In the genomic region with DNA sequence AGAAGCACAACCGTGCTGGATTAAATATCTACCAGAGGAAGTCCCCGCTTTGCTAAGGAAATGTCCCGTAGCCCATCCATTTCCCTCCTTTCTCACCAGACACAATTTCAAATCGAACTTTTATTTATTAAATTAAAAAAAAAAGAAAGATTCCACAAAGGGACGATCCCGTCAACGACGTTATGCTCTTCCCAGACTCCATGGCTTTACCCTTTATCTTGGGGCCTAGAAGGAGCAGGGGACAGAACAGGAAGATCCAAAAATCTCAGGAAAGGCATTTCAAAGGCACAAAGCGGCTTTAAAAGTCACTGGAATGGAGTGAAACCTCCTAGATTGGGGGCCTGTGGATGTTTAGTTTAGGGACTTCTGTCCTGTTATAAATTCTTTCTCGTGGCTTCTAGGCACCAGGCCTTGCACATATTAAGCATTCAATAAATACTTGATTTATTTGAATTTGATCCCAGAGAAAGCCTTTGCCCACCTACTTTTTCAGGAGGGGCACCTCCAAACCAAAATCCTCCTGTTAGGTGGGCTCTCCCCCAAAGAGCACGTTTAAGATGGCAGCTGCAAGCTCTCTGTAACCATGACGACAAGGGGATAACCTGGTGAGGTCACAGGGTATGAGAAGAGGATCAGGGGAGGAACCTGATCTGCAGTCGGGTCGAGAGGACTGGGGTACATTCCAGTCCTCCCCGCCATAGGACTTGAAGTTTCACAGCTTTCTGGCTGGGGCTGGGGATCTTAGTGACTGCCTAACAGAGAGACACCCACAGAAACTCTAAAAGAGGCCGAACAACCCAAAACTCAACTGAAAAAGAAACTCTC, we compare ENCODE assay signal across 9 mouse cellular contexts. TPM values are rescaled to one million over a fixed set of nuclear protein-coding genes. Genes with fewer than 3 reads are reported as not detected.
A peak's percentile ranks its signal among the peaks of the same experiment; 100 is the strongest.
DNase-seq lines count a peak whose midpoint lies in the region; ATAC-seq and TF ChIP-seq lines count a peak whose summit lies in the region.
"Had no signal": no experiment of that assay in that cellular context is flagged by ENCODE, and none has a peak within 500 bp of the region (broad histone marks: within the 10 kb centered on the region; RNA-seq: fewer than 3 reads in every experiment).

No protein-coding gene starts in this region.

- ATAC-seq in heart, embryonic 16.5 days (replicated peaks; ENCODE audit: extremely low read depth, insufficient read depth, low FRiP score) = no peak
- no peak for ATAC-seq in forebrain, postnatal 0 days
- ATAC-seq: CD4-positive, CD25-positive, alpha-beta regulatory T cell, adult 4 months had no signal

- TF ChIP-seq CTCF in forebrain, postnatal 0 days (IDR thresholded peaks at IDR 0.05; ENCODE audit: low read depth) = no peak

- H3K27me3 ChIP-seq in heart, embryonic 16.5 days (ENCODE audit: control insufficient read depth, insufficient read depth, low read length) = peaks cover 38% of the 10 kb centered on the region
- peaks cover 29% of the 10 kb centered on the region for H3K27me3 ChIP-seq in forebrain, postnatal 0 days (ENCODE audit: insufficient read depth, low read length)
- H3K27me3 ChIP-seq in midbrain, embryonic 10.5 days (ENCODE audit: low read depth, poor library complexity, severe bottlenecking) = peaks cover 53% of the 10 kb centered on the region

- peak overlapping the region; percentile 99 for H3K4me2 ChIP-seq in heart, embryonic 16.5 days (ENCODE audit: low read depth, low read length)
- H3K4me2 ChIP-seq in forebrain, postnatal 0 days (ENCODE audit: low read depth) = 0 out of 2 replicates have a peak overlapping the region, but pooled peaks have one; percentile 94

- no peak overlapping the region for H3K27ac ChIP-seq in heart, embryonic 16.5 days (ENCODE audit: low read length)
- H3K27ac ChIP-seq in forebrain, postnatal 0 days (ENCODE audit: low read depth, low read length) = no peak overlapping the region
- H3K27ac ChIP-seq in midbrain, embryonic 10.5 days (replicated peaks) = peak overlapping the region; percentile 95

- peaks cover 19% of the 10 kb centered on the region for H3K4me1 ChIP-seq in heart, embryonic 16.5 days (ENCODE audit: control insufficient read depth, insufficient read depth, low read length)
- H3K4me1 ChIP-seq in forebrain, postnatal 0 days (ENCODE audit: insufficient read depth) = no peaks in the 10 kb centered on the region
- peaks cover 50% of the 10 kb centered on the region for H3K4me1 ChIP-seq in midbrain, embryonic 10.5 days

- no peak overlapping the region for H3K4me3 ChIP-seq in heart, embryonic 16.5 days (ENCODE audit: low read length)
- H3K4me3 ChIP-seq in forebrain, postnatal 0 days (ENCODE audit: low read depth, low read length) = no peak overlapping the region
- H3K4me3 ChIP-seq in midbrain, embryonic 10.5 days = peak overlapping the region; percentile 63

- DNase-seq in heart, adult 8-10 months (ENCODE audit: low spot score) = no peak
- peak; percentile 60 for DNase-seq in R1 (ENCODE audit: low read depth, low spot score)
- DNase-seq in forebrain, postnatal 0 days = no peak
- DNase-seq in midbrain, embryonic 10.5 days (ENCODE audit: low spot score) = peak; percentile 59
- DNase-seq in left cerebral cortex, adult 11 months (ENCODE audit: low spot score) = no peak
- no peak for DNase-seq in Muller cell, postnatal 12 days (ENCODE audit: inconsistent ontology term)
- DNase-seq in left cerebral cortex, postnatal 25 days (ENCODE audit: low spot score in 2 of 2) = no peak

- H3K36me3 ChIP-seq in heart, embryonic 16.5 days (ENCODE audit: control insufficient read depth, insufficient read depth) = no peaks in the 10 kb centered on the region
- H3K36me3 ChIP-seq in forebrain, postnatal 0 days (ENCODE audit: insufficient read depth) = no peaks in the 10 kb centered on the region
- no peaks in the 10 kb centered on the region for H3K36me3 ChIP-seq in midbrain, embryonic 10.5 days

- WGBS in heart, embryonic 16.5 days = 52% methylated on average over 16 of the region's 16 CpGs
- WGBS in forebrain, postnatal 0 days = 43% methylated on average over 16 of the region's 16 CpGs
- 14% methylated on average over 16 of the region's 16 CpGs for WGBS in midbrain, embryonic 10.5 days

- no peaks in the 10 kb centered on the region for H3K9me3 ChIP-seq in heart, embryonic 16.5 days (replicated peaks; ENCODE audit: control insufficient read depth, low read length)
- no peaks in the 10 kb centered on the region for H3K9me3 ChIP-seq in forebrain, postnatal 0 days (ENCODE audit: low read length)
- H3K9me3 ChIP-seq in midbrain, embryonic 10.5 days (replicated peaks) = no peaks in the 10 kb centered on the region

- intact Hi-C loops in left cerebral cortex, postnatal 25 days (cut with DNase I) = no loop called here

- no peak overlapping the region for H3K9ac ChIP-seq in heart, embryonic 16.5 days (ENCODE audit: low read length)
- no peak overlapping the region for H3K9ac ChIP-seq in forebrain, postnatal 0 days

RNA-seq across cellular contexts. Expression of gene Aaas, which starts 6.1 kb away (rescaled TPM):
- polyA plus RNA-seq in heart, embryonic 16.5 days (2015; fragmentation: Nextera tagmentation; extraction: Ambion mirVana) = 49.3 and 55.6 TPM in 2 replicates
- 10 to 100 TPM in 3 of 4 experiments, 1 to 10 TPM in 1; 9.8 to 15.0 (median 12.5) TPM for total RNA-seq in heart, adult 8-10 months (2022)
- total RNA-seq in forebrain, postnatal 0 days (2014; rRNA removed) = 25.5 and 27.9 TPM in 2 replicates
- polyA plus RNA-seq in forebrain, postnatal 0 days (2015; fragmentation: Nextera tagmentation; extraction: Ambion mirVana) = 31.6 and 33.4 TPM in 2 replicates
- polyA plus RNA-seq in midbrain, embryonic 10.5 days (2016; fragmentation: Nextera tagmentation; extraction: Ambion mirVana) = 115 and 128 TPM in 2 replicates
- total RNA-seq in left cerebral cortex, postnatal 25 days (2021) = 10 to 100 TPM; 14.0 to 16.6 TPM

RNA-seq across cellular contexts. Expression of gene Sp7, which starts 10.3 kb away (rescaled TPM):
- polyA plus RNA-seq in heart, embryonic 16.5 days (2015; fragmentation: Nextera tagmentation; extraction: Ambion mirVana) = 0.11 and 0.20 TPM in 2 replicates
- total RNA-seq in heart, adult 8-10 months (2022) = not detected
- total RNA-seq in forebrain, postnatal 0 days (2014; rRNA removed) = 0.92 and 2.1 TPM in 2 replicates
- 0.30 and 0.35 TPM in 2 replicates for polyA plus RNA-seq in forebrain, postnatal 0 days (2015; fragmentation: Nextera tagmentation; extraction: Ambion mirVana)
- polyA plus RNA-seq in midbrain, embryonic 10.5 days (2016; fragmentation: Nextera tagmentation; extraction: Ambion mirVana) = 0.59 and 0.66 TPM in 2 replicates
- under 1 TPM; 0.41 to 0.66 TPM for total RNA-seq in left cerebral cortex, postnatal 25 days (2021)
- polyA plus RNA-seq: CD4-positive, CD25-positive, alpha-beta regulatory T cell, adult 4 months had no signal

RNA-seq across cellular contexts. Expression of gene Myg1, which starts 25.2 kb away (rescaled TPM):
- polyA plus RNA-seq in heart, embryonic 16.5 days (2015; fragmentation: Nextera tagmentation; extraction: Ambion mirVana) = 56.6 and 67.9 TPM in 2 replicates
- total RNA-seq in heart, adult 8-10 months (2022) = 10 to 100 TPM; 23.2 to 24.6 (median 24.5) TPM
- 46.4 and 54.2 TPM in 2 replicates for total RNA-seq in forebrain, postnatal 0 days (2014; rRNA removed)
- polyA plus RNA-seq in forebrain, postnatal 0 days (2015; fragmentation: Nextera tagmentation; extraction: Ambion mirVana) = 80.2 and 85.7 TPM in 2 replicates
- 125 and 134 TPM in 2 replicates for polyA plus RNA-seq in midbrain, embryonic 10.5 days (2016; fragmentation: Nextera tagmentation; extraction: Ambion mirVana)
- total RNA-seq in left cerebral cortex, postnatal 25 days (2021) = 10 to 100 TPM; 54.8 to 57.2 TPM

RNA-seq across cellular contexts. Expression of gene Pfdn5, which starts 30.8 kb away (rescaled TPM):
- polyA plus RNA-seq in heart, embryonic 16.5 days (2015; fragmentation: Nextera tagmentation; extraction: Ambion mirVana) = 274 and 277 TPM in 2 replicates
- 100 to 1,000 TPM; 300 to 347 (median 339) TPM for total RNA-seq in heart, adult 8-10 months (2022)
- 177 and 262 TPM in 2 replicates for total RNA-seq in forebrain, postnatal 0 days (2014; rRNA removed)
- 518 and 621 TPM in 2 replicates for polyA plus RNA-seq in forebrain, postnatal 0 days (2015; fragmentation: Nextera tagmentation; extraction: Ambion mirVana)
- 335 and 345 TPM in 2 replicates for polyA plus RNA-seq in midbrain, embryonic 10.5 days (2016; fragmentation: Nextera tagmentation; extraction: Ambion mirVana)
- total RNA-seq in left cerebral cortex, postnatal 25 days (2021) = 100 to 1,000 TPM; 365 to 396 TPM

RNA-seq across cellular contexts. Expression of gene Sp1, which starts 49.2 kb away (rescaled TPM):
- polyA plus RNA-seq in heart, embryonic 16.5 days (2015; fragmentation: Nextera tagmentation; extraction: Ambion mirVana) = 5.0 and 5.5 TPM in 2 replicates
- 10 to 100 TPM; 31.8 to 43.8 (median 38.7) TPM for total RNA-seq in heart, adult 8-10 months (2022)
- total RNA-seq in forebrain, postnatal 0 days (2014; rRNA removed) = 16.4 and 22.5 TPM in 2 replicates
- polyA plus RNA-seq in forebrain, postnatal 0 days (2015; fragmentation: Nextera tagmentation; extraction: Ambion mirVana) = 2.0 and 2.6 TPM in 2 replicates
- 7.9 and 8.9 TPM in 2 replicates for polyA plus RNA-seq in midbrain, embryonic 10.5 days (2016; fragmentation: Nextera tagmentation; extraction: Ambion mirVana)
- total RNA-seq in left cerebral cortex, postnatal 25 days (2021) = 10 to 100 TPM; 24.3 to 27.0 TPM

Comparison
In these comparisons a context has a peak if more than half of its experiments do, and no peak if none do; other contexts are left out.
1. DNase-seq: peak in R1 (single experiment) and midbrain, embryonic 10.5 days (single experiment); none in heart, adult 8-10 months (single experiment), forebrain, postnatal 0 days (single experiment), left cerebral cortex, adult 11 months (single experiment), Muller cell, postnatal 12 days (single experiment) and left cerebral cortex, postnatal 25 days (0 of 2).